Mouse (Mus musculus): ENCODE measurements at regions not wholly inside any gene's neighbourhood (a gene's known extent, or its start where the extent isn't known, plus 50 kb on each side); places are given as distances from the start of the nearest gene placed in this dataset.

DNA sequence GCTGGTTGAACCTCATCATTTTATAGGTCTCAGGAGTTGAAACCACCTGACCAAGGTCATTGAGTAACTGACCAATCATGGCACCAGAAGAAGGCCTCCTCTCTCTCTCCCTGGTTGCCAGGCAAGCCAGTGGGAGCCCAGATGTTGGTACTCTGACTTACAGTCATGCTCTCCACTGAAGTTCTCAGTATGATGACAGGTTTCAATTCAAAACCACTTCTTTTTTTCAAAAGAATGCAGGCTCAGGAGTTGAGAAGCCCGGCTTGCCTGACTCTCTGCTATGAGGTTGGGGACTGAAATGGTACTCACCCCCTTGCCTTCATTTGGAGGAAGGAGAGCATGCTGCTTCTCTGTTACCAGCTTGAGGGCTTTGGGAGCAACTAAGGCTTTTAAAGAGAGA, 111.6 kb upstream of the Rpl34 start:
- H3K4me3 ChIP-seq, result no peak overlapping the region
- no peak overlapping the region for H3K27ac ChIP-seq
- TF ChIP-seq CTCF (conservative IDR thresholded peaks at IDR 0.05), result no peak
- no peak for DNase-seq (ENCODE audit: low spot score in 2 of 2)

DNA sequence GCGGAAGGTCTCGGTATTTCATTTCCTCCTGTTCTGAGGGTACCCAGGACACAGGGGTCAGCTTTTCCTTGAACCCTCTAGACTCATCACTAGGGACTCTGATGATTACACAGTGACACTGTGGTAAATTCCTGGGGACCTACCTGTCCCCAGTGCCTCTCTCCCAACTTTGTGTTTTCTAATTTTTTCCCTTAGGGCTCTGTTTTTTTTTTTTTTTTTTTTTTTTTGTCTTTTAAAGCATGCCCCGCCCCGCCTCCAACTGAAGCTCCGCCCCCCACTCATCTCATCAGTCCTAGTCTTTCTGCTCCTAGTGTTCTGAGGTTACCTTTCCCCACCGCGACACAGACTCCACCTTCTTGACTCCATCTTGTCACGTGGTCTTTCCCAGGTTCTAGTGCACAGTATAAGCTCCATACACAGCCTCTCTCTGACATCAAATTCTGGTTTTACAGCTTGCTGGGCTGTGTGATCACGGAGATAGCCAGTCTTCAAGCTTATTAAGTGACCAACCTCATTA, 109.8 kb upstream of the Rpl34 start:
- no peak for TF ChIP-seq CTCF (conservative IDR thresholded peaks at IDR 0.05)

DNA sequence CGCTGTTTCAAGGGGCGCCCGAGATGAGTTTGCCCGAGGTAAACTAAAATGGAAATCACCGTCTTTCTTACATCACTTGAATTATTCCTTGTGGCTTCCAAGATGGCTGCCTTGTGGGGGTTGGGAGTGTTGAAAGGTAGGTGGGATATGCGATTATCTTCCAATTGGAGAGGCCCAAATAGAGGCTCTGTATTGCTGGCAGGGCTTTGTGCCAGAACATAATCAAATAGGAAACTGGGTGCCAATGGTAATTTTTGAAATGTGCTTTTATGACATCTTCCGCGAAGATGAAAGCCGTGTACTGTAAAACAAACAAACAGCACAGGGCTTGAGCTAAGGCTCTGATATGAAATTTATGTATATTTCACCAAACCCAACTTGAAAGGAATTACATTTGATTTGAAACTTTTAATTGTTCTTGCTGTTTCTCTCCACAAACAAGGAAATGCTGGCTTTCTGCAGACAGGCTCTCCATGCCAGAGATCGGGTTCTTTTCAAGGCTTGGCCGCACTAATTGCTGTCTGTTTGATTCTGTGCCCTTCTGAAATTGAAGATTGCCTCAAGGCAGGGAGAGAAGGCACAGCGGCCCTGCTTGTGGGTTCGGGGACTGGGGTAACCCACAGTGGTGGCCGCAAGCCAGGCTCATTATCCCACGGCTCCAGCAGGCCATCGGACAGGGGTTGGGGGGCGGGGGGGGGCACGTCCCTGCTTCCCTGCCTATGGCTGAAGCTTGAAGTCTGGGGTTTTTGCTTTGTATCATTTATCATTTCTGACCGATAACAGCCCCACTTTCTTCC, 108.6 kb upstream of the Rpl34 start:
- Histone ChIP-seq H3K4me3 (peak overlapping the region; percentile 36; the same call in 1 of the 2 replicates), H3K27ac (peak overlapping the region; percentile 19; the same call in 1 of the 2 replicates)
- TF ChIP-seq CTCF (conservative IDR thresholded peaks at IDR 0.05), result no peak
- DNase-seq (ENCODE audit: low spot score in 2 of 2), result no peak

More for the DNA sequence above, 109.8 kb upstream of the Rpl34 start:
- no peak overlapping the region for H3K4me3 ChIP-seq
- DNase-seq (ENCODE audit: low spot score in 2 of 2), result no peak
- no peak overlapping the region for H3K27ac ChIP-seq

DNA sequence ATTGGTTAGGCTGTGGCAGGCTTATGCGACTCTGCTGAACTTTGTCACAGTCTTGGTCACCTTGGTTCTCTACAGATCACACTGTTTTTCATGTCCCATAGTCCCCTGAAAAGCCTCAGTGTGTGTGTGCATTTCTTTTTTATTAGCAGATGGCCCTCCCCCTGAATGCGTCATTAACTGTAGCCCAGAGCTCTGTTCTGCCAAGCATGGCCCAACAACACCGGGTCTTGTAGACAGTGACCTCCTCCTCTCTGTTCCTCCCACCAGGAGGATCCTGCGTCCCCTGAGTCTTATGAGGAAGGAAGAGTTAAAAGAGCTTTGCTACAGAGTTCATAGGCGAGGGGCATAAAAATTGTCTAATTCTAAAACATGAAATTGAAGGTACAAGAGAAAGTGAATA, 103.5 kb upstream of the Rpl34 start:
- DNase-seq (ENCODE audit: low spot score in 2 of 2), result no peak
- Histone ChIP-seq H3K4me3 (no peak overlapping the region), H3K27ac (peak overlapping the region; percentile 19; the same call in 1 of the 2 replicates)
- no peak for TF ChIP-seq CTCF (conservative IDR thresholded peaks at IDR 0.05)

DNA sequence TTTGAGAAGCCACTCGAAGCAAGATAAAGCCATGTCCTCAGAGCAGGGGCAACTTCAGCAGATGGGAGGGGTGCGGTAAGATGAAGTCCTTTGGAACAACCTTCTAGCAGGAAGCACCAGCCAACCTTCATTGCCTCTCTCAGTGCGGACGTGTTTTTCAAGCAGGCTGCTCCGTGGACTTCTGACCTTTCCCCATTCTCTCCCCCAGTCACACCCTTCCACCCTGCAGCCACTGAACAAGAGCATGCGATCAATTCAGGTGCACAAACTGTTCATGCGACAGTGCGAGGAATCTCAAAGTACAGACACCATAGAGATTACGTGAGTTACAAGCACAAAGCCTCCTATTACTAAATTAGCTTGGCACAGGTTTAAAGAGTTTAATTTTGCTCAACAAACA, 102.9 kb upstream of the Rpl34 start:
- TF ChIP-seq CTCF (conservative IDR thresholded peaks at IDR 0.05), result no peak
- no peak for DNase-seq (ENCODE audit: low spot score in 2 of 2)
- no peak overlapping the region for H3K4me3 ChIP-seq
- H3K27ac ChIP-seq, result peak overlapping the region; percentile 55; the same call in 1 of the 2 replicates

DNA sequence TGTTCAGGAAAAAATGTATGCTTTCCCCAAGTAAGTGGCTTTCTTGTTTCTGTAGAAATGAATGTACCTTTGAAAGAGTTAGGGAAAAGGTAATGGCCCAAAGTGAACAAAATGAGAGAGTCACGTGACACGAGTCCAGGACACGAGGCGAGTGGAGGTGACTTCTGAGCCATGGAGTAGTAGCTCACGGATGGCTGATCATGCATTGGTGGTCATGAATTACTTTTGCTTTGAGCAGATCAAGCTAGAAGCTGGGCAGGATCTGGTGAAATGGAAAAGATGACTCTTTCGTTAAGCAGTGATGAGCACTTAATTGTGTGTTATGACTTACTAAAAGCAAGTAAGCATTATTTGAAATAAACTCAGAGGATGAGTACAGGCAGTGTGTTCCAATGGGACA, 101.6 kb upstream of the Rpl34 start:
- DNase-seq (ENCODE audit: low spot score in 2 of 2), result no peak
- H3K27ac ChIP-seq, result no peak overlapping the region
- no peak for TF ChIP-seq CTCF (conservative IDR thresholded peaks at IDR 0.05)
- no peak overlapping the region for H3K4me3 ChIP-seq

DNA sequence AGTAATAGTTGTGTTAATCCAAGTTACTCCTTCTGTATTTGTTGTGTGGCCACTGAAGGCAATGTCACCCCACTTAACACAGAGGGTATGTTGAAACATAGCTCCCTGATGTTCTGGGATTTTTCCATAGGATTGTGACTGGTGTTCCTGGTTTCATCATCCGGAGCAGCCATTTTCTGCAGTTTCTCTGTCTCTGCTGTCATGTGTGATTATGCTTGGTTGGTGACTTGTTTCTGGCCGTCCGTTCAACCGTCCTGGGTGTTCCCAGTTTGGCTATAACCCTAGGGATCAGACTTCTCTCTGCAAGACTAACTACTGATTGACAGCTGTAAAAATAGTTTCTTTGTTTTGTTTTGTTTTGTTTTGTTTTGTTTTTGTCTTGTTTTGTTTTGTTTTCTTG, 98.1 kb upstream of the Rpl34 start:
- DNase-seq (ENCODE audit: low spot score in 2 of 2), result no peak
- H3K27ac ChIP-seq, result no peak overlapping the region
- TF ChIP-seq CTCF (conservative IDR thresholded peaks at IDR 0.05), result no peak
- no peak overlapping the region for H3K4me3 ChIP-seq

DNA sequence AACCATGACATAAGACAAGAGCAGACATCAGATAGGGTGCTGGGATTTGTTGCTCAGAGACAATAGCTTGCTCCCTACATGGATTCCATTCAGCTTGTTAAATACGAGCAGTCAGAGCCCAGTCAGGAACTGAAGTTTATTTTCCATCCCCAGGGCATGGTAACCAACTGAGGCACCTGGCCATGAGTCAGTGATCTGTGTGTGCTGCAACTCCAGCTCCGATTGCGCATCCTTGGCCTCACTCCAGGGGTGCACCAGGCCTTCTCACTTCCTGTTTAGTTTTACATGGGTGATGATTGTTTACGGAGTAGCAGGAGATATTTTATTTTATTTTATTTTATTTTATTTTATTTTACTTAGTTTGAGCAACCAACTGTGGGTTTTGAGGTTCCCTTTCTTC, 97.7 kb upstream of the Rpl34 start:
- no peak for TF ChIP-seq CTCF (conservative IDR thresholded peaks at IDR 0.05)
- DNase-seq (ENCODE audit: low spot score in 2 of 2), result no peak
- no peak overlapping the region for H3K27ac ChIP-seq
- H3K4me3 ChIP-seq, result no peak overlapping the region

DNA sequence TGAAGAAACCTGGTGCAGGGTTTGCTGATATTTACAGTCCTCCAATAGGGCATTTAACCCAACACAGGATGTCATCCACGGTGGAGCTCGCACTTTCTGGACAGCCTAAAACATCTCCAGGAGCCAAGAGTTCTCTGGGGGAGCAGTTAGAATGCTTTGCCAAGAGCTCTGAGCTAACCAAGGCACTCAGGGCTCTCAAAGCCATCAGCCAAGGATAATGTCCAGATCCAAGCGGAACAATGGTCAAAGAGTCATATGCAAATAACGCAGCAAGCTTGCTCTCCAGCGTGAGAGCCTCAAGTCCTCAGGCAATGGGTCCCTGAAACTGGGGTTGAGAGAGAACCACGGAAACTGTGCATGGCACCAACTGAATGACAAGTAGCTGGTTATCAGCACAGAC, 96.8 kb upstream of the Rpl34 start:
- DNase-seq (ENCODE audit: low spot score in 2 of 2), result no peak
- Histone ChIP-seq H3K27ac (no peak overlapping the region), H3K4me3 (no peak overlapping the region)
- no peak for TF ChIP-seq CTCF (conservative IDR thresholded peaks at IDR 0.05)

DNA sequence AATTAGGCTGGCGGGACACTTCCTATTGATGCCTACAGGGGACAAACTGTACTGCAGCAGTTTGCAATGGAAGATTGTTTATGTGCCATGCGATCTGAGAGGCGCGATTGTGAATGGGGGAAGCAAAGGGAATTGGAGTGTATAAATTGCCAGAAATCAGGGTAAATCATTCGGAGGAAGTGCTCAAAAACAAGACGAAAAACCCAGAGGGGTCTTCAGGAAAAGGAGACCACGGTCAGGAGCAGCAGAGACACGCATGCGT, 89.6 kb upstream of the Rpl34 start:
- peak; percentile 29 for TF ChIP-seq CTCF (conservative IDR thresholded peaks at IDR 0.05)
- no peak for DNase-seq (ENCODE audit: low spot score in 2 of 2)
- H3K27ac ChIP-seq, result no peak overlapping the region
- no peak overlapping the region for H3K4me3 ChIP-seq

DNA sequence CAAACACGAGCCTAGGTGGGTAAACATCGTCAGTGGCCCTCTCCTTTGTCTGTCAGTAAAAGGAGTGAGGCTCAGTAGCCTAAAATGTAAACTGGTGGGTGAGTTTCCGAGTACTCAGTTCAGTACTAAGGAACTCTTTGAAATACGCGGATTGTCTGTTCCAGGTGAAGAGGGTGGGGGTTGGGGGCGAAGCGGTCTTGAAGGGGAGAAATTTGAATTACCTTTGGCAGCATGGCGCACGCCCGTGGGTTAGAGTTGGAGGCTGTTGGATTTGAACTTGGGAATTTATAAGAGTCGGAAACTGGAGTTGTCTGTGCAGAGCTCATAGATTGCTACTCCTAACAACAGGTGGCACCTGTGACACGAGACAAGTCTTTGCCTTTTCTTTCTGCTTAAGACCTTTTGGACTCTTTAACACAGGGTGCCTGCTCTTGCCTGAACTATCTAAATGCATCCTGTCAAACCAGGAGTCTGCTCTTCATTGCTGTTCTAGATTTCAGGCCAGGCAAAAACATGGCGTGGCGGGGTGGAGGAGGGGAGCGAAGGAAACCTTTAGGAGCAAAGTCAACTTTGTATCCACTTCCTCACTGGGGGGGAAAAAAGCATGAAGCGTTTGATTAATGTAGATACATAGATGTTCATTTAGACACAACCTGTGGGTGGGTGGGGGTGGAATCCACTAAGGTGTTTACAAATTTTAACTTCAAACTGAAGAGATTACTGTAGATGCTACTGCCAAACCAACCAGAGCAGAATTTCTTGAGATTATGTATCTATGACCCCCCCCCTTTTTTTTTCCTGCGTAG, 89.0 kb upstream of the Rpl34 start:
- no peak; the same call in 1 of the 2 replicates for TF ChIP-seq CTCF (conservative IDR thresholded peaks at IDR 0.05)
- H3K27ac ChIP-seq, result peak overlapping the region; percentile 48; the same call in 1 of the 2 replicates
- H3K4me3 ChIP-seq, result peak overlapping the region; percentile 50
- no peak for DNase-seq (ENCODE audit: low spot score in 2 of 2)

DNA sequence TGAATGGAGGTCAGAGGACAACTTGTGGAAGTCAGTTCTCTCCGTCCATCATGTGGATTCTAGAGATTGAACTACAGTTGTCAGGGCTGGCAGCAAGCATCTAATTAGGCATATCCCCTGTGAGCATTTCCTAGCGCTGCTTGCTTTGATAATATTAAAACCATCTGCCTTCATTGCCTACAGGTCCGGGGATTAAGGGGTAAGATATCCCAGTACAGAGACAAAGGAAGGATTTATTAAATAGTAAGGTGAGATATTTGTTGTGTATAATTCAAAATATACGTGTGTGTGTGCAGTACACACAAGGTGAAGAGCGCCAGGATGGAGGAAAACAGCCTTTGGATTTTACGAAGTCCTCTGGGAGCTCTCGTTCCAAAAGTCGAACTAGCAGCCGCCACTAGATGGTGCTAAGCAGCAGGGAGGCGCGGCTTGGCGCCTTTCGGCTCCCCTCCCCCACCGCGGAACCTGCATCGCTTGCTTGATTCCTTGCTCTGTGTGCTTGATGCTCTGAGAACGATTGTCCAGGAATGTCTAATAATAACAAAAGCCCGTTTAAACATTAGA, 88.4 kb upstream of the Rpl34 start:
- Histone ChIP-seq H3K4me3 (peak overlapping the region; percentile 50), H3K27ac (peak overlapping the region; percentile 48; the same call in 1 of the 2 replicates)
- DNase-seq (ENCODE audit: low spot score in 2 of 2), result peak; percentile 84 to 93
- TF ChIP-seq CTCF (conservative IDR thresholded peaks at IDR 0.05), result peak; percentile 96

Data from layer of hippocampus, adult 2 months (tissue).